Mouse (Mus musculus): ENCODE data around the gene Ehbp1. TPM values are rescaled to one million over a fixed set of nuclear protein-coding genes. Genes with fewer than 3 reads are reported as not detected.

Ehbp1 gene
- polyA plus RNA-seq, 1 experiment from 2014 or later: 3.1 TPM

- no peak for ATAC-seq
- WGBS: 67% methylated on average over 9 of the region's 9 CpGs
- Histone ChIP-seq H3K36me3 (ENCODE audit: control insufficient read depth, insufficient read depth) (no peaks in the 10 kb centered on the region), H3K4me1 (replicated peaks; ENCODE audit: control insufficient read depth, insufficient read depth, low read length) (no peaks in the 10 kb centered on the region), H3K9me3 (ENCODE audit: control insufficient read depth) (no peaks in the 10 kb centered on the region), H3K4me2 (replicated peaks; ENCODE audit: low read depth) (no peak overlapping the region), H3K9ac (ENCODE audit: low read depth, low read length) (no peak overlapping the region), H3K4me3 (ENCODE audit: low read depth, low read length) (no peak overlapping the region), H3K27ac (ENCODE audit: low read depth, low read length) (no peak overlapping the region), H3K27me3 (replicated peaks; ENCODE audit: control insufficient read depth, insufficient read depth, low read length) (no peaks in the 10 kb centered on the region)
- no peak for TF ChIP-seq CTCF (IDR thresholded peaks at IDR 0.05; ENCODE audit: low read depth)
These were observed 187.4 kb downstream of the Ehbp1 start for GRCm38 (mm10) chr11:22154501-22155294.

- Histone ChIP-seq H3K9ac (ENCODE audit: low read depth, low read length) (no peak overlapping the region), H3K9me3 (ENCODE audit: control insufficient read depth) (no peaks in the 10 kb centered on the region), H3K4me2 (replicated peaks; ENCODE audit: low read depth) (no peak overlapping the region), H3K4me1 (replicated peaks; ENCODE audit: control insufficient read depth, insufficient read depth, low read length) (no peaks in the 10 kb centered on the region), H3K4me3 (ENCODE audit: low read depth, low read length) (no peak overlapping the region), H3K27ac (ENCODE audit: low read depth, low read length) (no peak overlapping the region), H3K36me3 (ENCODE audit: control insufficient read depth, insufficient read depth) (no peaks in the 10 kb centered on the region), H3K27me3 (replicated peaks; ENCODE audit: control insufficient read depth, insufficient read depth, low read length) (no peaks in the 10 kb centered on the region)
- no peak for ATAC-seq
- 45% methylated on average over 2 of the region's 2 CpGs for WGBS
- no peak for TF ChIP-seq CTCF (IDR thresholded peaks at IDR 0.05; ENCODE audit: low read depth)
These were observed 201.4 kb downstream of the Ehbp1 start for GRCm38 (mm10) chr11:22140737-22141136.

- H3K4me3 ChIP-seq (ENCODE audit: low read depth, low read length): no peak overlapping the region
- H3K9me3 ChIP-seq (ENCODE audit: control insufficient read depth): no peaks in the 10 kb centered on the region
- no peaks in the 10 kb centered on the region for H3K36me3 ChIP-seq (ENCODE audit: control insufficient read depth, insufficient read depth)
- no peak overlapping the region for H3K27ac ChIP-seq (ENCODE audit: low read depth, low read length)
- H3K4me1 ChIP-seq (replicated peaks; ENCODE audit: control insufficient read depth, insufficient read depth, low read length): no peaks in the 10 kb centered on the region
- no peaks in the 10 kb centered on the region for H3K27me3 ChIP-seq (replicated peaks; ENCODE audit: control insufficient read depth, insufficient read depth, low read length)
- no peak overlapping the region for H3K9ac ChIP-seq (ENCODE audit: low read depth, low read length)
- no peak for ATAC-seq
- H3K4me2 ChIP-seq (replicated peaks; ENCODE audit: low read depth): no peak overlapping the region
- TF ChIP-seq CTCF (IDR thresholded peaks at IDR 0.05; ENCODE audit: low read depth): no peak
These were observed 203.6 kb downstream of the Ehbp1 start for GRCm38 (mm10) chr11:22138466-22138865.

- H3K9ac ChIP-seq (ENCODE audit: low read depth, low read length): no peak overlapping the region
- H3K4me3 ChIP-seq (ENCODE audit: low read depth, low read length): no peak overlapping the region
- WGBS: 100% methylated on average over 2 of the region's 2 CpGs
- no peaks in the 10 kb centered on the region for H3K36me3 ChIP-seq (ENCODE audit: control insufficient read depth, insufficient read depth)
- H3K4me2 ChIP-seq (replicated peaks; ENCODE audit: low read depth): no peak overlapping the region
- no peaks in the 10 kb centered on the region for H3K27me3 ChIP-seq (replicated peaks; ENCODE audit: control insufficient read depth, insufficient read depth, low read length)
- no peaks in the 10 kb centered on the region for H3K9me3 ChIP-seq (ENCODE audit: control insufficient read depth)
- no peak for TF ChIP-seq CTCF (IDR thresholded peaks at IDR 0.05; ENCODE audit: low read depth)
- ATAC-seq: no peak
- H3K27ac ChIP-seq (ENCODE audit: low read depth, low read length): no peak overlapping the region
- H3K4me1 ChIP-seq (replicated peaks; ENCODE audit: control insufficient read depth, insufficient read depth, low read length): no peaks in the 10 kb centered on the region
These were observed 216.9 kb downstream of the Ehbp1 start for GRCm38 (mm10) chr11:22125188-22125587.

GRCm38 (mm10) chr11:22118853-22119252 is 223.2 kb downstream of the Ehbp1 start:
- no peaks in the 10 kb centered on the region for H3K27me3 ChIP-seq (replicated peaks; ENCODE audit: control insufficient read depth, insufficient read depth, low read length)
- no peak for TF ChIP-seq CTCF (IDR thresholded peaks at IDR 0.05; ENCODE audit: low read depth)
- no peak for ATAC-seq
- H3K36me3 ChIP-seq (ENCODE audit: control insufficient read depth, insufficient read depth): no peaks in the 10 kb centered on the region
- WGBS: 92% methylated on average over 3 of the region's 3 CpGs
- no peak overlapping the region for H3K4me3 ChIP-seq (ENCODE audit: low read depth, low read length)
- H3K9ac ChIP-seq (ENCODE audit: low read depth, low read length): no peak overlapping the region
- H3K9me3 ChIP-seq (ENCODE audit: control insufficient read depth): no peaks in the 10 kb centered on the region
- H3K4me1 ChIP-seq (replicated peaks; ENCODE audit: control insufficient read depth, insufficient read depth, low read length): no peaks in the 10 kb centered on the region
- no peak overlapping the region for H3K4me2 ChIP-seq (replicated peaks; ENCODE audit: low read depth)
- no peak overlapping the region for H3K27ac ChIP-seq (ENCODE audit: low read depth, low read length)

- H3K4me2 ChIP-seq (replicated peaks; ENCODE audit: low read depth): no peak overlapping the region
- H3K27ac ChIP-seq (ENCODE audit: low read depth, low read length): no peak overlapping the region
- ATAC-seq: no peak
- no peak for TF ChIP-seq CTCF (IDR thresholded peaks at IDR 0.05; ENCODE audit: low read depth)
- H3K9ac ChIP-seq (ENCODE audit: low read depth, low read length): no peak overlapping the region
- H3K36me3 ChIP-seq (ENCODE audit: control insufficient read depth, insufficient read depth): no peaks in the 10 kb centered on the region
- no peaks in the 10 kb centered on the region for H3K27me3 ChIP-seq (replicated peaks; ENCODE audit: control insufficient read depth, insufficient read depth, low read length)
- no peaks in the 10 kb centered on the region for H3K4me1 ChIP-seq (replicated peaks; ENCODE audit: control insufficient read depth, insufficient read depth, low read length)
- no peak overlapping the region for H3K4me3 ChIP-seq (ENCODE audit: low read depth, low read length)
- H3K9me3 ChIP-seq (ENCODE audit: control insufficient read depth): no peaks in the 10 kb centered on the region
- 97% methylated on average over 3 of the region's 3 CpGs for WGBS
These were observed 229.9 kb downstream of the Ehbp1 start for GRCm38 (mm10) chr11:22112161-22112560.

Measured in intestine, postnatal 0 days (tissue).